Mouse (Mus musculus) gastrocnemius, postnatal 36 days (tissue): ENCODE results near the gene Sars. TPM values are rescaled to one million over a fixed set of nuclear protein-coding genes. Genes with fewer than 3 reads are reported as not detected.

Experiments
- DNase-seq, 2 experiments: peaks; one replicate each; pipeline ENCODE4 v3.0.0; 2022
- intact Hi-C: fragments of 180-260 bp; cut with DNase I; formaldehyde crosslinking; loops from one replicate; pipeline ENCODE4 v1.15.1; 2025
- total RNA-seq, 2 experiments: library from RNA; stranded (reverse); gene quantifications; 2 replicates each; pipeline ENCODE4 v1.2.3; 2021

Gene Sars
- total RNA-seq, 2 experiments from 2014 or later: 114 to 119 TPM

GRCm38 (mm10) chr3:108401692-108402527 lies 43.1 kb downstream of the Sars start:
- DNase-seq: peak; percentile 76 to 84
- intact Hi-C loops: loop anchor here (2.0 kb wide), 1 partner anchor 161 kb away; the partner anchor contains the start of gene Tmem167b

- peak in 1 of 2 experiments; percentile 12 for DNase-seq
- intact Hi-C loops: loop anchor here (2.0 kb wide), 1 partner anchor 162 kb away; the partner anchor contains the start of gene Tmem167b
These were observed 44.6 kb downstream of the Sars start for GRCm38 (mm10) chr3:108400442-108400841.

GRCm38 (mm10) chr3:108398281-108398680 lies 46.7 kb downstream of the Sars start:
- no peak for DNase-seq
- intact Hi-C loops: no loop called here

- intact Hi-C loops: no loop called here
These were observed 52.2 kb downstream of the Sars start for GRCm38 (mm10) chr3:108392793-108393192.

GRCm38 (mm10) chr3:108392299-108392698 lies 52.7 kb downstream of the Sars start:
- intact Hi-C loops: no loop called here
- no peak for DNase-seq

More at GRCm38 (mm10) chr3:108392793-108393192, 52.2 kb downstream of the Sars start:
- no peak for DNase-seq

- intact Hi-C loops: loop anchor here (10.0 kb wide), 1 partner anchor 224 kb away; no protein-coding TSS in a partner anchor
- DNase-seq: peak; percentile 94 to 95
These were observed 55.9 kb downstream of the Sars start for GRCm38 (mm10) chr3:108389111-108389545.

GRCm38 (mm10) chr3:108386186-108386585 lies 58.8 kb downstream of the Sars start:
- DNase-seq: no peak
- intact Hi-C loops: loop anchor here (2.0 to 10.0 kb wide), 2 partner anchors 103 to 221 kb away; no protein-coding TSS in a partner anchor

- intact Hi-C loops: loop anchor here (10.0 kb wide), 1 partner anchor 220 kb away; no protein-coding TSS in a partner anchor
- DNase-seq: no peak
These were observed 60.6 kb downstream of the Sars start for GRCm38 (mm10) chr3:108384425-108384824.

GRCm38 (mm10) chr3:108383485-108384354 lies 61.3 kb downstream of the Sars start, which contains the start of gene Psrc1:
Gene Psrc1, plus strand, starts transcription at chr3:108383839.
- intact Hi-C loops: loop anchor here (10.0 kb wide), 1 partner anchor 219 kb away; no protein-coding TSS in a partner anchor
- DNase-seq: peak; percentile 83 to 85

- DNase-seq: no peak
- intact Hi-C loops: loop anchor here (10.0 kb wide), 1 partner anchor 217 kb away; no protein-coding TSS in a partner anchor
These were observed 62.8 kb downstream of the Sars start for GRCm38 (mm10) chr3:108381945-108382875.

GRCm38 (mm10) chr3:108380695-108381094 lies 64.3 kb downstream of the Sars start:
- intact Hi-C loops: loop anchor here (10.0 kb wide), 1 partner anchor 216 kb away; no protein-coding TSS in a partner anchor

GRCm38 (mm10) chr3:108378875-108379663 lies 65.9 kb downstream of the Sars start:
- DNase-seq: no peak
- intact Hi-C loops: no loop called here

More at GRCm38 (mm10) chr3:108380695-108381094, 64.3 kb downstream of the Sars start:
- no peak for DNase-seq

Other genes with a start within 250 kb of the Sars start
- 1 to 10 TPM; 2.5 to 3.1 TPM for gene Cyb561d1, start 244.0 kb downstream of the Sars start, total RNA-seq
- gene Atxn7l2, start 234.3 kb downstream of the Sars start, total RNA-seq: 1 to 10 TPM; 5.7 to 6.1 TPM
- 100 to 1,000 TPM; 479 to 547 TPM for gene Sypl2, start 218.6 kb downstream of the Sars start, total RNA-seq
- gene Psma5, start 188.3 kb downstream of the Sars start, total RNA-seq: 10 to 100 TPM; 43.6 to 48.1 TPM
- 10 to 100 TPM; 36.7 to 37.8 TPM for gene Sort1, start 161.1 kb downstream of the Sars start, total RNA-seq
- gene Mybphl, start 80.3 kb downstream of the Sars start, total RNA-seq: not detected
- under 1 TPM; 0.26 to 0.32 TPM for gene Psrc1, start 61.4 kb downstream of the Sars start, total RNA-seq
- 1 to 10 TPM; 6.4 to 8.2 TPM for gene Celsr2, start 29.7 kb downstream of the Sars start, total RNA-seq
- not detected for gene 1700013F07Rik, start 88.9 kb upstream of the Sars start, total RNA-seq
- under 1 TPM; 0.05 to 0.25 TPM for gene 5330417C22Rik, start 91.3 kb upstream of the Sars start, total RNA-seq
- 10 to 100 TPM; 12.3 to 14.0 TPM for gene Tmem167b, start 117.3 kb upstream of the Sars start, total RNA-seq
- gene Taf13, start 126.5 kb upstream of the Sars start, total RNA-seq: 10 to 100 TPM; 18.0 to 21.4 TPM
- gene Wdr47, start 146.1 kb upstream of the Sars start, total RNA-seq: 1 to 10 TPM; 4.3 TPM
- gene Clcc1, start 208.7 kb upstream of the Sars start, total RNA-seq: 10 to 100 TPM; 31.8 to 38.9 TPM